Mouse (Mus musculus) layer of hippocampus, postnatal 25 days (tissue): ENCODE data around the gene Has1. TPM values are rescaled to one million over a fixed set of nuclear protein-coding genes. Genes with fewer than 3 reads are reported as not detected.
A peak's percentile ranks its signal among the peaks of the same experiment; 100 is the strongest.
"Not testable (repeated sequence)": the region's sequence is repeated elsewhere in the genome, so short reads cannot be mapped to it uniquely, and the experiment has no call there.

ENCODE experiments used
- DNase-seq, 2 experiments: peaks; one replicate each; pipeline ENCODE4 v3.0.0; 2022; ENCODE audit warnings: mixed read lengths in 2 of 2, low spot score in 1 of 2; ENCODE audit errors: extremely low spot score in 1 of 2
- total RNA-seq, 2 experiments: library from RNA; stranded (reverse); gene quantifications; 2 replicates each; pipeline ENCODE4 v1.2.3; 2021

Has1 gene
- total RNA-seq, 2 experiments from 2014 or later: 0.40 to 0.42 TPM

GRCm38 (mm10) chr17:17845187-17846027, 9.6 kb downstream of the Has1 start:
- peak in 1 of 2 experiments; percentile 13 for DNase-seq

GRCm38 (mm10) chr17:17844606-17845005, 10.4 kb downstream of the Has1 start:
- DNase-seq: not testable (repeated sequence)

- no peak for DNase-seq
Observed at GRCm38 (mm10) chr17:17843534-17844261, 11.3 kb downstream of the Has1 start.

- no peak for DNase-seq
Observed at GRCm38 (mm10) chr17:17840796-17841195, 14.2 kb downstream of the Has1 start.

- DNase-seq: no peak
Observed at GRCm38 (mm10) chr17:17839276-17839675, 15.7 kb downstream of the Has1 start.

DNA sequence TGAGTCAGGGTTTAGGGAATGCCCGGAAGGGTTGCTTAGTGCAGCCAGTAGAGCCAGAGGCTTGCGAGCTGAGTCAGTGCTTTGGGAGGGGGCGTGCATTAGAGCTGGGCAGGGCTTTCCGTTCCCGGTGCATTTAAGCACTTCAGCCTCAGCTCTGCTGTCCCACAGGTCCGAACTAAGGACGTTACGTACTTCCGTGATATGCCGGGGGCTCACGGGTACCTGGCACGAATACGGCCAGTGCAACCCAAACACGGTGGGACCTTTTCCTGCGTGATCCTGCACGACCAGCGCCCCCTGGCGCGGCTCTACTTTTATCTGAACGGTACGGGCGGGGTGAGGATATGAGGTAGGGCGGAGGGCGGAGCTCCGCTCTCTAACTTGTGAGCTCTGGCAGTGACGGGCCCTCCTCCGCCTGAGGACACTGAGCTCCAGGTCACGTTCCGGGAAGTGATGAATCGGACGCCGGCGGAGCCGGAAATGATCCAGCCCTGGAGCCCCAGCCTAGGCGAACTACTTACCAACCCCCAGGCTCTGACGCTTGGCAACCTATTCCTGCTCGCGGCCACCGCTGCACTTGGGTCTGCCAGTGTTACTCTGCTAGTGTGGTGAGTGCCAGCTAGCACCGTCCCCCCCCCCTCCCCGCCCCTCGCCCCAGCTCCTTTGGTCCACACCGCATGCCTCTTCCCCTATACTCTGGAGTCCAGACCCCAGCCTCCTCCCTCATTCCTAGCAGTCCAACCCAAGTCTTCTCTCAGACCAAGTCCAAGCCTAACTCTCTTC, 16.9 kb downstream of the Has1 start:
- peak; percentile 91 to 97 for DNase-seq

GRCm38 (mm10) chr17:17837426-17837825, 17.6 kb downstream of the Has1 start:
- DNase-seq: peak in 1 of 2 experiments; percentile 13

DNA sequence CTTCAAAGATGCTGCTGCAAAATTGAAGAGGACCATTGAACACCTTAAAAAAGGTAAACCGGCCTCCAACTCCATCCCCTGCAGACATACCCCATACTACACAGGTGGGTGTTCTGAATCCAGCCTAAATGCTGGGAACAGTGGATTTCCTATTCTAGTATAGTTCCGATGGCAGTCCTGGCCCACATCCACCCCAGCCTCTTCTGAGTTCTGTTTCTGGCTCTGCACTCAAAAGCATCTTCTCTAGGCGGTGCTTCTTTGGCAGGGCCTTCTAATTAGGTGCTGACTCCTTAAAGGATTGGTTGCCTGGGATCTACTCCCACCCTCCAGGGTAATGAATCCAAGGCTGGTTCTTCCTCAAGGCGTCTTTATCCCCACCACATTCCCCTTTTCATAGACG, 18.9 kb downstream of the Has1 start:
- DNase-seq: peak in 1 of 2 experiments; percentile 7

- DNase-seq: no peak
Observed at GRCm38 (mm10) chr17:17834896-17835295, 20.1 kb downstream of the Has1 start.

- DNase-seq: no peak
Observed at GRCm38 (mm10) chr17:17830731-17831130, 24.3 kb downstream of the Has1 start.

DNA sequence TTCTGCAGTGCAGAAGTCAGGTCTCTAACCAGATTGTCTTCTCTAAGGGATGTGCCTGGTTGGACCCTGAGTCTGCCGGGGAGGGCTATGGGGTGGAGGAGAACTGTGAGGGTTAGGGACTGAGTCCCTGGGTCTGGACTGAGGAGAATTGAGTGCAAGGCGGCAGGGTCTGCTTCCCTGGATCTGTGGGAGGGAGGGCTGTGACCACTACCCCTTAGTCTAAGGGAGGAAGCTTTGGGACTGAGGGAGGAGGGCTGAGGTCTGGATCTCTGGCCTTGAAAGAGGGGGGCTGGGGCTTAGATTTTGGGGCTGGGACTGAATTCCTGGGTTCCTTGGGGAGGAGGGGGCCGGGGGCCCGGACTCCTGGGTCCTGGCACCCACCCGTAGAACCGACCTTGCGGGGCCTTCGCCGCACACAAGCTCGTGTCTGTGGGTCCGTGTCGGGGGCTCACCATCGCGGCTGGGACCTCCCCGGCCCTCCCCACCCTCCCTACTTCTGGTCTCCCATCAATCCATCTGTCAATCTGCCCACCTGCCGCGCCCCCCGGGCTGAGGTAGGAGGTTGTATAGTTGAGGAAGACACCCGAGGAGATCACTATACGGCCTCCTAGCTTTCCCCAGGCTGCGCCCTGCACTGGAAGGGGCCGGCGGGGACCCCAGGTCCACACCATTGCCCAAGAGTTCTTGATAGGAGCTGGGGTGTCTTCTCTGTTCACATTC, 25.0 kb downstream of the Has1 start:
- no peak for DNase-seq

DNA sequence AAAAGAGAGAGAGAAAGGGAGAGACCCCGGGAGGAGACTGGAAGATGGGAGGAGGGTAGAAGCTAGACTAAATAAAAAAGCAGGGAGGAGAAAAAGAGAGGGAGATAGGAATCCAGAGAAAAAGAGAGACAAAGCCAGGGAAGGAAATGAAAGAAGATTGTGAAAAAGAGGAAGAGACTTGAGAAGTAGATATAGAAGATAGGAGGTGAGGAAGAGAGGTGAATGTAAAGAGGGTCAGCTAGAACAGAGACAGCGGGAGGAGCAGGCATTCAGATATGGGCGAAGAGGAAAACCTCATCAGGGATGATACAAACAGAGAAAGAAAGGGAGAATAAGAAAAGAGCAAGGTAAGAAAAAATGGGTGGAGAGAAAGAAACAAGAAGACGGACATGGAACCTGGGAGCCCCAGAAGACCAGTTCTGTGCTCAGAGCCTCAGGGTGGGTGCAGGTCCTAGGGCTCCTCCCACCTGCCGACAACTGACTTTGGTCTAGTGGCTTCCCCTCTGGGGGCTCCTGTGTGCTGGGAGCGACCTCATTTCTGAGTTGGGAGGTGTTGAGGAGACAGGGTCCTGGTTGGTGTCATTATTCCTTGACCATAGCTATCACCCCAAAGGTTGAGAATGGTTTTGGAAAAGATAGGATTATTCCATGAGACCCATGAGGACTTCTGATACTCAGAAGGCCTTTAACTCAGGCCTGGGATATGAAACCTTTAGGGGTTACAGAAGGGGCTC, 25.8 kb downstream of the Has1 start:
- no peak for DNase-seq

DNA sequence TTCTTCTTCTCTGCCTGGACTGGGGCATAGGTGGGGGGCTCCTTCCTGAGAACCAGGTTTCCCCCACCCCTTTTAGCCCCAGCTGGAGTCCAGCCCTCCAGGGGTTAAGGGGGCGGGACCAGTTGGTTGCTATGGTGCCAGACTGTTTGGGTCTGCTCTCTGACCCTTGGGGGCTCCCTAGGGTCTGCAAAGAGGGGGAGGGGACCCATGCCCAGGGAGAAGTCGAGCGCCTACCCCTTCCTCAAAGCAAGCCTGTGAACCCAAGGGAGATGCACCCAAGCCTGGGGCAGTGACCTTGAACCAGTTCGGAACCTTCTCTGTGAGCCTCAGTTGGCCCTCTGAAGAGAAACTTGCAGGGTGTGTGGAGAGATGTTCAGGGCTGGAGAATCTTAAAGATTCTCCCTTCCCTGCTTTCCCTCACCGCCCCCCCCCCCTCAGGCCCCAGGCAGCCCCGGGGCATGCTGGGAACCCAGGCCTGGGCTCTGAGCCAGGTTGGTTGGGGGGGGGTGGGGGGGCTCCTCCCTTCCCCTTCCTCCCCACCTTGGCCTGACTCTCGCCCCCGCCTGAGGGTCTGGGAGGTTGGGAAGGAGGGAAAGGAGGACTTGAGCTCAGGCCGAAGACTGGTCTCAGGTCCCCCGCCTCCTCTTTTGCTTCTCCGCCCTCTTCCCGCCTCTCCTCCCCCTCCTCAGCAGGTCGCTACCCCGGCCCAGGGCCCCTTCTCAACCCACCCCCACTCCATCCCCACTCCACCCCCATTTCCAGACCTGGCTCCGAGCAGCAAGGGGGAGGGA, 26.6 kb downstream of the Has1 start:
- peak in 1 of 2 experiments; percentile 33 for DNase-seq

- DNase-seq: peak; percentile 56 to 60
Observed at GRCm38 (mm10) chr17:17827658-17828190, 27.3 kb downstream of the Has1 start.

- peak; percentile 93 to 95 for DNase-seq
Observed at GRCm38 (mm10) chr17:17826751-17827657, 28.0 kb downstream of the Has1 start, which contains the start of gene Spaca6. TSS of gene Spaca6 (plus strand) at chr17:17827158.

GRCm38 (mm10) chr17:17825921-17826591, 28.9 kb downstream of the Has1 start:
- peak in 1 of 2 experiments; percentile 23 for DNase-seq
